Mouse (Mus musculus) gastrocnemius, adult 2 months (tissue): Measurements from ENCODE around the gene Cdk10. TPM values are rescaled to one million over a fixed set of nuclear protein-coding genes. Genes with fewer than 3 reads are reported as not detected.
"Not testable (repeated sequence)": the region's sequence is repeated elsewhere in the genome, so short reads cannot be mapped to it uniquely, and the experiment has no call there.

Experiments
- DNase-seq: peaks from one replicate; pipeline ENCODE4 v3.0.0; 2022
- H3K27ac ChIP-seq: fragments of 200-600 bp; 2 replicates; pipeline ENCODE4 v1.8.1; 2022; ENCODE audit warnings: mild to moderate bottlenecking
- H3K4me3 ChIP-seq: fragments of 200-600 bp; 2 replicates; pipeline ENCODE4 v1.8.1; 2022; ENCODE audit warnings: mild to moderate bottlenecking, moderate library complexity
- CTCF ChIP-seq: fragments of 200-600 bp; IDR thresholded peaks from 2 replicates; pipeline ENCODE4 v1.8.1; 2022; ENCODE audit warnings: antibody characterized with exemption, mild to moderate bottlenecking, moderate library complexity
- intact Hi-C: fragments of 180-260 bp; cut with DNase I; formaldehyde crosslinking; loops from one replicate; pipeline ENCODE4 v1.15.1; 2025
- long read RNA-seq, 2 experiments: library from polyadenylated mRNA; stranded (forward); transcript quantifications; one replicate each; pipeline ENCODE4 v2.0.0; 2021
- total RNA-seq, 2 experiments: library from RNA; stranded (reverse); gene quantifications; 2 replicates each; pipeline ENCODE4 v1.2.3; 2021

The Cdk10 gene
- 10 to 100 TPM; 13.0 to 15.2 TPM for total RNA-seq
- long read RNA-seq, experiment 1, transcript Cdk10-201 (13 exons, 1,642 nt) = major isoform, 12 of 16 reads
- long read RNA-seq, experiment 1, partial matches to known transcripts = 0 of 16 reads
- long read RNA-seq, experiment 1, other reads (novel, unspliced or antisense) = 1 of 16 reads
- long read RNA-seq, experiment 2, transcript Cdk10-201 (13 exons, 1,642 nt) = major isoform, 5 of 7 reads
- long read RNA-seq, experiment 2, partial matches to known transcripts = 0 of 7 reads
- long read RNA-seq, experiment 2, other reads (novel, unspliced or antisense) = 2 of 7 reads

DNA sequence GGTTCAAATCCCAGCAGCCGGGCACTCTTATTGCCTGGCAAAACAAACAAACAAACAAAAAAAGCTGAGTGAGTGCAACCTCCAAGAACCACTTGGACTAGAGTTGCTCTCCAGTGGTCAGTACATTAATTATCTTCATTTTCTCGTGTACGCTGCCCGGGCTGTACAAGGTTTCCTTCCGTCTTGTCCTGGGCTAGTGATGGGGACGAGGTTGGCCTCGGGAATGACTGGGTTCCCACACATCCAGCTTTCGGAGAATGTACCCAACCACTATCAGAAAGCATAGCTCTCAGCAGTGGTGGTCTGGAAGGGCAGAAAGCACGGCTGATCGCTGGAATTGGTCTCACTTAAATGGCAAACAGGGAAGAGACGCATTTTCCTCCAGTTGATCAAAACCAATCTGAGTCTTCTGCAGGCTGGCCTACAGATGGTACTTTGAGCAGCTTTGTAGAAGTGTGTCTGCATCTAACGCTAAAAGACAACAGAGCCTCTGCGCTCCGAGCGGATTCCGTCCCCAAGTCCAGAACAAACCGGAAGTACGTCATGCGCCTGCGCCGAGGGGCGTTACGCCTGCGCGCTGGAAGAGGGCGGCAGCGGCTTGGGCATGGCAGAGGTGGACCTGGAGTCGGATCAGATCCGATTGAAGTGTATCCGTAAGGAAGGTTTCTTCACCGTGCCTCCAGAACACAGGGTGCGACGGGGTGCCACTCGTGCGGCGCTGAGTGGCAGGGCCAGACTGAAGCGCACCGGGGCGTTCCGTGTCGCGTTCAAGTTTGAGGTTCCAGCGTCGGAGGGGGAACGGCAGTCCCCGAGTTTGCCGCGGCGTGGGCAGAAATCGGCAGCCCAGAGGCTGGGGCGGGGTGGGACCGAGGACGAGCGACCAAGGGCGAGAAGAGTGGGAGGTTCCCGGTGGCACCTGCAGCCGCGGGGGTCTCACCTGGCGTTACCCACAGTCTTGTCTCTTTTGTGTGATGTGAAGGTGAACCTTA is at the start of gene Cdk10:
Gene Cdk10, plus strand, starts transcription at position 565 of the 989 bp plus-strand sequence.
- intact Hi-C loops = no loop called here
- TF ChIP-seq CTCF = no peak; the same call in 1 of the 2 replicates
- H3K4me3 ChIP-seq = peak within 1 kb of the TSS; percentile 88
- DNase-seq = peak; percentile 95
- H3K27ac ChIP-seq = peak within 1 kb of the TSS; percentile 96

- DNase-seq = peak; percentile 82
- peak overlapping the region; percentile 63 for H3K27ac ChIP-seq
- intact Hi-C loops = no loop called here
- H3K4me3 ChIP-seq = no peak overlapping the region
- TF ChIP-seq CTCF = no peak
These were observed 43.3 kb upstream of the Cdk10 start for GRCm38 (mm10) chr8:123181391-123181790.

DNA sequence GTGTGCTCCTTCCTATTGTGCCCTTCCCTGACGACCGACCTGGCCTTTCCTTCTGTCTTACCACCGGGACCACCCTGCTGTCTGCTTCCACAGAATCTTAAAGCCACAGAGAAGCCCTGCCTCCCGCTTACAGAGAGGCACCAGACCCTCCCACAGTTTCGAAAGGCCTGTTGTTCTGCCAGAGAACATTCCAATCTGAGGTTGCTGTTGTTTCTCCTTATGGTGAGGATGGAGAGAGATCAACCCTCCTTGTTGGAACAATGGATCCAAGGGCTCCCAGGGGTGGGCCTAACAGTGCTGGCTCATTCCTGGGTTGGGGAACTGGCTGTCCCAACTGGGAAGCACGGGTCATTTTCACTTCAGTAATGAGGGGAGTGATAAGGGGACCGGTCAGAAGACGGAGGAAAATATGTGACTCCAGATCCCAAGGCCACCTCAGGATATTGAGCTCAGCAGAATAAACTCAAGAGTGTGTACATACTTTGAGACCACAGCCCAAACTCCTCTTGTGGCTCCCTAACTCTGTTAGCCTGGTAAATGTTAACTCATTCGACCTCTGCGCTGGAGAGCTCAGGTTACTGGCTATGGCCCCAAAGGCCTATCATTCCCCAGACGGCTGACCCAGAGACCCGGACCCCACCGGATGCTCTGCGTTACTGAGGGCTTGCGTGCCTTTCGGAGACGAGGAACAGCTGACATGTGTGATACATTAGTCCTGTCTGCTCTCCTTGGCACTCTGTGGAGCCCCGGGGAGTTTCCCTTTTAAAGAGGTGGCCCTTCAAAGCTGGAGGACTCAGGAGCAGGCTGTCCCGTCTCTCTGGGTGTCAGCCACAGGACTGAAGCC is 38.9 kb upstream of the Cdk10 start, which contains the start of gene Dpep1:
Gene Dpep1, plus strand, starts transcription at position 677 of the 844 bp plus-strand sequence.
- intact Hi-C loops = loop anchor here (2.0 kb wide), 1 partner anchor 31 kb away; no protein-coding TSS in a partner anchor

GRCm38 (mm10) chr8:123188006-123188405 is 36.6 kb upstream of the Cdk10 start:
- intact Hi-C loops = no loop called here
- Histone ChIP-seq H3K27ac (peak overlapping the region; percentile 84), H3K4me3 (peak overlapping the region; percentile 64)
- TF ChIP-seq CTCF = no peak
- DNase-seq = no peak

More for the DNA sequence above, 38.9 kb upstream of the Cdk10 start, which contains the start of gene Dpep1:
- Histone ChIP-seq H3K27ac (peak within 1 kb of the TSS; percentile 84), H3K4me3 (peak within 1 kb of the TSS; percentile 64)
- peak; percentile 76 for DNase-seq
- no peak for TF ChIP-seq CTCF

GRCm38 (mm10) chr8:123188841-123189240 is 35.8 kb upstream of the Cdk10 start:
- DNase-seq = peak; percentile 21
- no peak for TF ChIP-seq CTCF
- intact Hi-C loops = no loop called here

DNA sequence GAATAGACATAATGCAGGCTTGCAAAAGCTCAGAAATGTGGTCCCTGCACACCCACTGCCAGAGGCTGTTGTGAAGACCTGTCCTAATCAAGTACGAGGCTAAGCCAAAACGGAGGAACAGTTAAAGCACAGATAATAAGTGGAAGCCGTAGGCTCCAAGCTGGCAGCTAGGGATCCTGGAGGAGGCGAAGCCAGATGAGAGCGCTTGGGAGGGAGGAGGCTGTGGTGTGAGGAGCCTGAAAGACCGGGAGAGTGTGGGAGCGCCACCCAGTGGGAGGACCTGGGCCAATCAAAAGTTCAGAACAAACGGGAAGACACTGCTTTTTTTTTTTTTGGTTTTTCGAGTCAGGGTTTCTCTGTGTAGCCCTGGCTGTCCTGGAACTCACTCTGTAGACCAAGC is 34.0 kb upstream of the Cdk10 start:
- TF ChIP-seq CTCF = peak; percentile 68
- Histone ChIP-seq H3K4me3 (peak overlapping the region; percentile 45), H3K27ac (peak overlapping the region; percentile 28; the same call in 1 of the 2 replicates)
- peak; percentile 85 for DNase-seq
- intact Hi-C loops = loop anchor here (2.0 to 10.0 kb wide), 3 partner anchors 46 to 356 kb away; no protein-coding TSS in a partner anchor

More at GRCm38 (mm10) chr8:123188841-123189240, 35.8 kb upstream of the Cdk10 start:
- Histone ChIP-seq H3K27ac (peak overlapping the region; percentile 63), H3K4me3 (peak overlapping the region; percentile 64)

- H3K27ac ChIP-seq = no peak overlapping the region
- H3K4me3 ChIP-seq = no peak overlapping the region
- DNase-seq = peak; percentile 7
- no peak for TF ChIP-seq CTCF
- intact Hi-C loops = loop anchor here (2.0 to 10.0 kb wide), 3 partner anchors 47 to 357 kb away; no protein-coding TSS in a partner anchor
These were observed 32.7 kb upstream of the Cdk10 start for GRCm38 (mm10) chr8:123191908-123192307.

DNA sequence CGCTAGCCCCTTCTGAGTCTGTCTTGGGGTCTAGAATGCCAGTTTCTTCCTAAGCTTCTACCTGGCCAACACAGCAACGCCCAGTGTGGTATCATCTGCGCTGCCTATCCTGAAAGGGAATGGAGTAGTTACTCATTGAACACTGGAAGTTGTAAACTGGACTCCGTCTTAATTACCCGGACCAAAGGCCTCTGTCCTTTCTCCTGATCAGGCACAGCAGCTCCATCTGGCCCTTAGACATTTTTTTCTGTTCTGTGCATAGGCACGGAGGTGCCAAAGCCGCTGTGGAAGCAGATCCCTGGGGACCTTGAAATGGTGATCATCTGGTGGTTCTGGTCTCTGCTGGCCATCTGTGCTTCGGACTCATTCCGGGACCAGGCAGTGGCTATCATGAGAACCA is 30.9 kb upstream of the Cdk10 start:
- intact Hi-C loops = loop anchor here (10.0 kb wide), 1 partner anchor 359 kb away; no protein-coding TSS in a partner anchor
- TF ChIP-seq CTCF = no peak
- no peak overlapping the region for H3K4me3 ChIP-seq
- DNase-seq = peak; percentile 5
- H3K27ac ChIP-seq = no peak overlapping the region

GRCm38 (mm10) chr8:123197016-123197415 is 27.6 kb upstream of the Cdk10 start:
- DNase-seq, H3K27ac ChIP-seq, H3K4me3 ChIP-seq: not testable (repeated sequence)
- intact Hi-C loops = loop anchor here (10.0 kb wide), 1 partner anchor 362 kb away; no protein-coding TSS in a partner anchor

- DNase-seq = peak; percentile 14
- no peak overlapping the region for H3K4me3 ChIP-seq
- intact Hi-C loops = loop anchor here (10.0 kb wide), 1 partner anchor 365 kb away; no protein-coding TSS in a partner anchor
- no peak overlapping the region for H3K27ac ChIP-seq
- no peak for TF ChIP-seq CTCF
These were observed 24.8 kb upstream of the Cdk10 start for GRCm38 (mm10) chr8:123199864-123200263.

DNA sequence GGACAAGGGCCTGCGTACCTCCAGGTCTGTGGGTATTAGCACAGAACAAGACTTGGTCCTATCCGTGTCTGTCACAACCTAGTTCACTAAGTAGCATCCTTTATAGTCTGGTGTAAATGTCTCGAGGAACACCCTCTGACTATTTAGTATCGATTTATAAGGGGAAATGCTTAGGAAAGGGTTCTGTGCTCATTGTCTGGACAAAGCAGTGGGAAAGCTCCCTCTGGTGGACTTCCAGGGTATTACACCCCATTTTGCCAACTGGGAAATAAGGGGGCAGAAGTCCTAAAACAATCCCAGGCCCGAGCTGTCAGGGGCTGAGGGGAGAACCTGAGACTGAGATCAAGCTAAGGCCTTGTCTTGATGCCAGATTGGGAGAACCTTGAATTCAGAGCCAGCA is 22.4 kb upstream of the Cdk10 start:
- intact Hi-C loops = no loop called here
- Histone ChIP-seq H3K27ac (no peak overlapping the region), H3K4me3 (no peak overlapping the region)
- peak; percentile 94 for TF ChIP-seq CTCF
- DNase-seq = peak; percentile 69
